Mouse (Mus musculus) left cerebral cortex, adult 8-10 months (tissue): ENCODE results near the gene Arhgap21. TPM values are rescaled to one million over a fixed set of nuclear protein-coding genes. Genes with fewer than 3 reads are reported as not detected.

Source experiments
- DNase-seq, 2 experiments: peaks; one replicate each; pipeline ENCODE4 v3.0.0; 2022; ENCODE audit warnings: low spot score in 2 of 2
- total RNA-seq, 4 experiments: library from RNA; stranded (reverse); gene quantifications; 2 replicates each; pipeline ENCODE4 v1.2.4; 2022

Arhgap21 gene
- total RNA-seq, 4 experiments from 2014 or later = 218 to 248 (median 233) TPM

DNA sequence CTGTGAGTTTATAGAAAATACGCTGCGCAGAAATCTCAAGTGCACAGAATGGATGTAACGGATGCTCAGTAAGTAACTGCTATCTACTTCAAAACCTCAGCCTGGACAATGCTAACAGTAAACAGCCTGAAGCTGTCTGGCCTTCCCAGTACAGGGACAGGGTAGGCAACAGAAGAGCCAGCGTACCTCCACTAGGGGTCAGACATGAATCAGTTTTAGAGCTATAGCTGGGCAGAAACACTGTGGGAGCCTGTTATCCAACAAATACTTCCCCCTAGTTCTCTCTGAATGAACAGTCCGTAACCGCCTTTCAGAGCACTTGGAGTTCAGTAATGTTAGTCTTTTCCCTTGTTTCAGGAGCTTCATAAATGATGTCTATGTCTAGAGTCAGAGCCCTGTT, 70.0 kb downstream of the Arhgap21 start:
- DNase-seq = peak; percentile 34 to 61

GRCm38 (mm10) chr2:20896446-20896845, 72.2 kb downstream of the Arhgap21 start:
- DNase-seq = no peak

DNA sequence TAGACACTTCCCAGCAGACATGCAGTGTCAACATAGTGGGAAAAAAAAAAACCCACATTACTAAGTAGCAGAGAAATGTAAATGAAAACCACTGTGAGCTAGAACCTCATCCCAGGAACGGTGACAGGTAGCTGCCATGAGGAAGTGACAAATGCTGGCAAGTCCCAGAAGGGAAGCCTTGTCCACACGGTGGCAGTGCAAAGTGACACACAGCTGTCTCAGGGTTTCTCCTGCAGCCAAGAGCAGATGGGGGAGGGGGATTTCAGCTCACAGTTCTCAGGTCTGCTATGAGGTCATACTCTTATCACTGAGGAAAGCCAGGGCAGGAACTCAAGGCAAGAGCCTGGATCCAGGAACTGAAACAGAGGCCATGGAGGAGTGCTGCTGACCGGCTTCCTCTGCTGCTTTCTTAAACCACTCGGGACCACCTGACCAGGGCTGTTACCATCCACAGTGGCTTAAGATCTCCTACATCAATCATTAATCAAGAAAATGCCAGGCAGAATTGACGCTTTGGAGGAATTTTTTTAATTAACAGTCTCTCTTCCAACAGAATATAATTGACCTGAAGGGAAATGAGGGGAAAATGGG, 74.5 kb downstream of the Arhgap21 start:
- no peak for DNase-seq

DNA sequence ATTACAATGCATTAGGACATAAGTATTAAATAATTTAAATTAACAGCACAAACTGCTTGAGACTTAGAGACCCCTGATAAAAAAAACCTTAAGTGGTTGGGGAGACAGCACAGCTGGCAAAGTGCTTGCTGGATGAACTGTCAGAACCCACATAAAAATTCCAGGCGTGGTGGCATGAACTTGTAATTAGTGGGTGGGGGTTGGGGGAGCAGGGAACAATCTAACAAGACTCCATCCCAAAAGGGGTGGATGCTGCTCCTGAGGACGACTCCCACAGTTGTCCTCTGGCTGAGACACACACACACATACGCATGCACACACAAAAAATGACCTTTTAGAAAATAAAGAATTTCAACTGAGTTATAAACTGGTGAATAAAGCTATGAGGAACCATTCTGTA, 79.9 kb downstream of the Arhgap21 start:
- DNase-seq = no peak

GRCm38 (mm10) chr2:20883288-20883687, 85.4 kb downstream of the Arhgap21 start:
- DNase-seq = no peak

- DNase-seq = no peak
Measured at GRCm38 (mm10) chr2:20879877-20880605, 88.6 kb downstream of the Arhgap21 start.

- no peak for DNase-seq
Measured at GRCm38 (mm10) chr2:20874621-20875020, 94.1 kb downstream of the Arhgap21 start.

GRCm38 (mm10) chr2:20869212-20869965, 99.3 kb downstream of the Arhgap21 start:
- DNase-seq = no peak

GRCm38 (mm10) chr2:20868052-20868451, 100.6 kb downstream of the Arhgap21 start:
- DNase-seq = no peak

- DNase-seq = no peak
Measured at GRCm38 (mm10) chr2:20865795-20866194, 102.9 kb downstream of the Arhgap21 start.

GRCm38 (mm10) chr2:20864569-20864968, 104.1 kb downstream of the Arhgap21 start:
- no peak for DNase-seq

- no peak for DNase-seq
Measured at GRCm38 (mm10) chr2:20860756-20861155, 107.9 kb downstream of the Arhgap21 start.

GRCm38 (mm10) chr2:20849346-20849745, 119.3 kb downstream of the Arhgap21 start:
- no peak for DNase-seq

DNA sequence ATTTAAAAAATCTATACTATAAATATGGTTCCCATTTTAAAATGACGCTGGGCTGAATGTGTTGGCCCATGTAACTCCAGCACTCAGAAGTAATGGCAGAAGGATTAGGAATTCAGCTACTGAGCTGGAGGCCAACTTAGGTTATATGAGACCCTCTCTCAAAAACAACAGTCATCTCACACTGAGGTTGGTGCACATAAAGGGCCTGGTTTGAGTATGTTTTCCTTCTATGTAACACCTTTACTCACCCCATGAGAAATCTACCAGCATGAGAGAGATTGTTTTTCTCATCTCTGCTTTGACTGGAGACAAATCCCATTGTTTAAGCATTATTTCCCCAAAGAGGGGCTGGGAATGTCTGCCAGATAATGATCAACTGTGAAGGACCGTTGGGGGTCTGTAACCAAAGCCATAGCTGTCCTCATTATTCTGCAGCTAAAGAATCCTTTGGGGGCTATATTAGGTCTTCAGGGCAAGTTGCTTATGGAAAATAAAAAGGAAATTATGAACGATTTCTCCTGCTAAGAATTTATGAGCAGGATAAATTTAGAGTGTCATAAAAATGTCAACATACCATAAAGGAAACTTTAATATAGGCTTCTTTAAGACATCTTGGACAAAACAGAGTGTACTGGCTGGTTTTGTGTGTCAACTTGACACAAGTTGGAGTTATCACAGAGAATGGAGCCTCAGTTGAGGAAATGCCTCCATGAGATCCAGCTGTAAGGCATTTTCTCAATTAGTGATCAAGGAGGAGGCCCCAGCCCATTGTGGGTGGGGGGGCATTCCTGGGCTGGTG, 136.9 kb downstream of the Arhgap21 start:
- DNase-seq = no peak

GRCm38 (mm10) chr2:20830882-20831281, 137.8 kb downstream of the Arhgap21 start:
- no peak for DNase-seq

- no peak for DNase-seq
Measured at GRCm38 (mm10) chr2:20826258-20826657, 142.4 kb downstream of the Arhgap21 start.

GRCm38 (mm10) chr2:20818226-20818625, 150.5 kb downstream of the Arhgap21 start:
- DNase-seq = no peak

GRCm38 (mm10) chr2:20813986-20814385, 154.7 kb downstream of the Arhgap21 start:
- DNase-seq = no peak

- peak in 1 of 2 experiments; percentile 20 for DNase-seq
Measured at GRCm38 (mm10) chr2:20811506-20811905, 157.2 kb downstream of the Arhgap21 start.

DNA sequence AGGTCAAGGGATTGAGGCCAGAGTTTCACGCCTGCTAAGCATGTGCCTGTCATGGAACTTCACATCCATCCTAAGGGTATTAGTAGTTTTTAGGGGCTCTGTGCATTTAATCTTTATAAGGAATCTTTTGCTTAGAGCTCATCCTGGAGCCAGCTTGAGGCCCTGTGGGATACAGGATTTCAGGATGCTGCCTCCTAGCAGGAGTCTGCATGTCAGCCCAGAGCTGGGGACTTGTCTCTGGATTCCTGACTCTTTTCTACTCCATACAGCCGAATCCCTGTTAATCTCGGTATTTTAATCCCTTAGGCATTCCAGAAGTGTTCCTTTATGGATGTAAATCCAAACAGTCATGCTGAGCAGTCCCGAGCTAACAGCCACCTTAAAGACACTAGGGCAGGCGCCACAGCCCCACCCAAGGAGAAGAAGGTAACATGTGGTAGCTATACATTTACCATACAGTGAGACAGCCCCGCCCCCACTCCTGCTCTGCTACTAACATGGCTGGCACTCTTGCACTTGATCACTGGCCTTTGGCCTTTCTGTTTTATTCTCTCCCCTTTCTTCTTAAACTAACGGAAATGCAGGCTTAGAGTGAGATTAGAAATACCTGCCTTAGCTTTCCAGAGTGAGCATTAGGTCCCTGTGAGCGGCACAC, 167.3 kb downstream of the Arhgap21 start:
- DNase-seq = no peak
